Mouse (Mus musculus) C2C12 (cell line): Measurements from ENCODE around the gene Hivep1. TPM values are rescaled to one million over a fixed set of nuclear protein-coding genes. Genes with fewer than 3 reads are reported as not detected.

Experiments
- H3K27me3 ChIP-seq: one replicate; pipeline ENCODE4 v1.6.1; 2011; ENCODE audit not compliant: control insufficient read depth, insufficient read depth, insufficient read length
- H3K36me3 ChIP-seq: one replicate; pipeline ENCODE4 v1.6.1; 2011; ENCODE audit not compliant: control insufficient read depth, insufficient read depth
- H3K4me3 ChIP-seq: one replicate; pipeline ENCODE4 v1.5.1; 2011; ENCODE audit warnings: mild to moderate bottlenecking, control low read depth; ENCODE audit not compliant: poor library complexity, insufficient read depth, severe bottlenecking
- H3K79me2 ChIP-seq: one replicate; pipeline ENCODE4 v1.6.1; 2011; ENCODE audit not compliant: control insufficient read depth, insufficient read depth
- H3K79me3 ChIP-seq: one replicate; pipeline ENCODE4 v1.6.1; 2011; ENCODE audit warnings: low read depth, control low read depth
- H3ac ChIP-seq: one replicate; pipeline ENCODE3; 2011; ENCODE audit warnings: low read depth; ENCODE audit not compliant: control insufficient read depth, insufficient read length
- CEBPB ChIP-seq: IDR thresholded peaks from one replicate; pipeline ENCODE4 v1.6.1; 2011; ENCODE audit warnings: low read depth, mild to moderate bottlenecking, control low read depth, moderate library complexity
- CTCF ChIP-seq: IDR thresholded peaks from one replicate; pipeline ENCODE4 v1.5.1; 2011; ENCODE audit not compliant: control insufficient read depth, insufficient read depth, insufficient read length
- FOSL1 ChIP-seq: IDR thresholded peaks from one replicate; pipeline ENCODE4 v1.8.0; 2011; ENCODE audit warnings: mild to moderate bottlenecking, low read length; ENCODE audit not compliant: poor library complexity, insufficient read depth, severe bottlenecking
- MAX ChIP-seq: IDR thresholded peaks from one replicate; pipeline ENCODE4 v1.6.1; 2011; ENCODE audit warnings: mild to moderate bottlenecking, control low read depth
- MYOD1 ChIP-seq: IDR thresholded peaks from one replicate; pipeline ENCODE4 v1.6.1; 2011; ENCODE audit warnings: low read depth; ENCODE audit not compliant: control insufficient read depth, insufficient read length
- MYOG ChIP-seq: IDR thresholded peaks from one replicate; pipeline ENCODE4 v1.6.1; 2011; ENCODE audit not compliant: control insufficient read depth, insufficient read length; ENCODE audit errors: extremely low read depth
- USF1 ChIP-seq: IDR thresholded peaks from one replicate; pipeline ENCODE4 v1.6.1; 2011; ENCODE audit warnings: low read depth, mild to moderate bottlenecking, control low read depth, moderate library complexity
- polyA plus RNA-seq: library from polyadenylated mRNA; unstranded; fragments of >200 nt; fragmentation: generic; extraction: Trizol; gene quantifications from one replicate; pipeline ENCODE4 v1.2.1, GENCODE M21; 2012; ENCODE audit warnings: missing spikeins

Hivep1 gene
- polyA plus RNA-seq, 1 experiment = 2.2 TPM

GRCm38 (mm10) chr13:42101440-42102190 lies 49.8 kb downstream of the Hivep1 start:
- no peaks in the 10 kb centered on the region for H3K36me3 ChIP-seq
- TF ChIP-seq MAX (no peak), CTCF (no peak), USF1 (no peak), FOSL1 (no peak), CEBPB (no peak), MYOG (no peak), MYOD1 (no peak)
- no peaks in the 10 kb centered on the region for H3K79me2 ChIP-seq
- H3K27me3 ChIP-seq = no peaks in the 10 kb centered on the region
- no peak overlapping the region for H3ac ChIP-seq
- no peaks in the 10 kb centered on the region for H3K79me3 ChIP-seq
- H3K4me3 ChIP-seq = no peak overlapping the region

GRCm38 (mm10) chr13:42102980-42103379 lies 51.2 kb downstream of the Hivep1 start:
- peak; percentile 50 for TF ChIP-seq CEBPB
- no peak for TF ChIP-seq MYOG
- Histone ChIP-seq H3K79me3 (no peaks in the 10 kb centered on the region), H3K79me2 (no peaks in the 10 kb centered on the region), H3ac (no peak overlapping the region), H3K36me3 (no peaks in the 10 kb centered on the region), H3K27me3 (no peaks in the 10 kb centered on the region), H3K4me3 (no peak overlapping the region)

DNA sequence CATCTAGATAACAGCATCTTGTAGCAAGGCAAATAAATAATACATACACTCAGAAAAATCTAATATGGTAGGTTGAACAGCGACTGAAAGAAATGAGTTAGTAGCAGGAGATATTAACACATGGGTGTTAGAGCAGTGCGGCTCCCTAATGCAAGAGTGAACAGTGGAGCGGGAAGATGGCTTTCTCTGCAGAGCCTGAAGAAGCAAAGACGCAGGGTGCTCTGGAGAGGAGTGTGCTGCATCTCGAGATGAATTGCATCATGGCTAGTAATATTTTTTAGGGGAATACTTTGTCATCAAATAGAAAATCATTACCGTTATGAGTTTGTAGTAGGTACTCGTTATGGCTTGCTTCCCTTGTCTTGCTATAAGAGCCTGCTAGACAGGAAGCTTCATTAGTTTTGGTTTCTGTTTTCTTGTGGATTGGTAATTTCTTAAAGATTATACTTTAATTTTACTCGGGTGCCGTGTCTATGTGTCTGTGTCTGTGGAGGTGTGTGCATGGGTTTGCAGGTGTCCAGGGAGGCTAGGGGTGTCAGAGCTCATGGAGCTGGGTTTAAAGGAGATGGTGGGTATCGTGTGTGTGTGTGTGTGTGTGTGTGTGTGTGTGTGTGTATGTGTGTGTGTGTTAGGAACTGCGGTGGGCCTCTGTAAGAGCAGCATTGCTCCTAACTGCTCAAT lies 51.8 kb downstream of the Hivep1 start:
- Histone ChIP-seq H3K79me3 (no peaks in the 10 kb centered on the region), H3K36me3 (no peaks in the 10 kb centered on the region), H3K4me3 (no peak overlapping the region), H3ac (no peak overlapping the region), H3K27me3 (no peaks in the 10 kb centered on the region), H3K79me2 (no peaks in the 10 kb centered on the region)
- TF ChIP-seq MYOD1 = no peak
- no peak for TF ChIP-seq CTCF
- TF ChIP-seq FOSL1 = no peak
- TF ChIP-seq CEBPB = no peak

DNA sequence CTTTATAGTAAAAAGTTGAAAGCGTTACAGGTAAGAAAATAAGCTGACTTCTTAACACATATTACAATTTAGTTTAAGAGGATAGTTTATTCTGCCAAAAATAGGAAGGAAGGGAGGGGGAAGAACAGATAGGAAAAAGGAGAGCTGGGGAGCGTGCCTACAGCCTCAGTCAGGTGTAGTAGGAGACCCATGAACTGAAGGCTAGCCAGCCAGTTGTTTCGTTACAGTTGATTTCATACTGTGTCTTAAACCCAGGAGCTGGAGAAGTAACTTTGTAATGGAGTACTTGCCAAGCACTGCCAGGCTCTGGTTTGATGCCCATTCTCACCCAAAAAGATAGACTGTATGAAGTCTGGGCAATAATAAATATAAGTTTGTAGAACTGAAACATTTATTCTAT lies 52.5 kb downstream of the Hivep1 start:
- TF ChIP-seq CTCF = no peak
- TF ChIP-seq MYOG = no peak
- TF ChIP-seq CEBPB = no peak
- no peak for TF ChIP-seq USF1
- TF ChIP-seq FOSL1 = no peak
- no peaks in the 10 kb centered on the region for H3K36me3 ChIP-seq
- H3ac ChIP-seq = no peak overlapping the region
- no peaks in the 10 kb centered on the region for H3K79me2 ChIP-seq
- no peak overlapping the region for H3K4me3 ChIP-seq
- no peaks in the 10 kb centered on the region for H3K79me3 ChIP-seq
- no peaks in the 10 kb centered on the region for H3K27me3 ChIP-seq

DNA sequence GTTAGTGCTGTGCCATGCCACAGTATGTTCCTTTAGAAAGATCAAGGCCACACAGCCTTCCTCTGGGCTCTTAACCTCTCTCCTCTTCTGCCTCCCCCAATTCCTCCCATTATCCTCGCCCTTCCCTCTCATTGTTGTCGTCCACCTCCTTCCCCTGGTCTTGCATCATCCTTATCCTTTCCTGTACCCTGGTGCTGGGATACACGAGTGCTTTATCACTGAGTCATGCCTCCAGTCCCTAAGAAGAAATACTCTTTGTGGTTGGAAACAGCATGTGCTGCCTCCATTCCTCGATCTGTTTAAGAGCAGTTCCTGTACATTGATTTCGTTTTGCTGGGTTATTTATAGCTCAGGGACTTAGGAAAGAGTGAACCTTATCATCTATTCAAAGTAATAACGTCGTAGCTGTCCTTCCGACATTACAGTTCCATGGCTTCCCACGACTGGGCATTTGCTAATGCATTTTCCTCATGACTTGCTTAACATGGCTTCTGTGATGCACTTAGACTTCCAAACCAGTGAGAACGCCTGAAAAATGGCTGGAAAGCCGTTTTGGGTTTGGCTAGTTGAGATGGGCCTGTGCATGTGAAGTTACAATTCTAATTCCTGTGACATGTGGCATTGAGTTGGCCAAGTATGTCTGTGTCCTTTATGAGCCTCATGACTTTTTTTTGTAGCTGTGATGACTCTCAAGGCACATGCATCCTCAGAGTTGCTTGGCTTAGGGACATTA lies 56.8 kb downstream of the Hivep1 start:
- no peaks in the 10 kb centered on the region for H3K27me3 ChIP-seq
- H3ac ChIP-seq = no peak overlapping the region
- no peaks in the 10 kb centered on the region for H3K79me3 ChIP-seq
- no peaks in the 10 kb centered on the region for H3K79me2 ChIP-seq
- H3K4me3 ChIP-seq = no peak overlapping the region
- TF ChIP-seq MYOG (no peak), FOSL1 (no peak), USF1 (no peak), CEBPB (peak; percentile 95), CTCF (no peak), MYOD1 (no peak), MAX (peak; percentile 84)
- no peaks in the 10 kb centered on the region for H3K36me3 ChIP-seq

- TF ChIP-seq FOSL1 (no peak), MYOD1 (no peak), MYOG (no peak), CEBPB (no peak), MAX (no peak), USF1 (no peak), CTCF (no peak)
- Histone ChIP-seq H3ac (no peak overlapping the region), H3K36me3 (no peaks in the 10 kb centered on the region), H3K27me3 (no peaks in the 10 kb centered on the region), H3K79me2 (no peaks in the 10 kb centered on the region), H3K79me3 (no peaks in the 10 kb centered on the region), H3K4me3 (no peak overlapping the region)
Measured at GRCm38 (mm10) chr13:42110416-42110815, 58.6 kb downstream of the Hivep1 start.
